In genomic region chr2:129782046-129782445, GRCm38 (mm10) we compare ENCODE assay signal across 14 mouse cellular contexts.
"Had no signal": no experiment of that assay in that cellular context is flagged by ENCODE, and none has a peak within 500 bp of the region (broad histone marks: within the 10 kb centered on the region; RNA-seq: fewer than 3 reads in every experiment).

No protein-coding gene starts in this region.

- DNase-seq: cerebellum, adult 9-11 months; cerebellum, postnatal 10 days; cerebellum, postnatal 14 days; cerebellum, postnatal 25 days; cerebellum, postnatal 36 days; embryo, embryonic 11 days; forebrain, postnatal 0 days; gastrocnemius, adult 2 months; gastrocnemius, postnatal 10 days; gastrocnemius, postnatal 14 days; gastrocnemius, postnatal 25 days; gastrocnemius, postnatal 36 days; heart, adult 18-20 months; heart, adult 2 months had no signal
